Mouse (Mus musculus): ENCODE measurements around the gene Dll3. TPM values are rescaled to one million over a fixed set of nuclear protein-coding genes. Genes with fewer than 3 reads are reported as not detected.

The Dll3 gene
- polyA plus RNA-seq (2012; ENCODE audit: low replicate concordance): 0.29 and 0.88 TPM in 2 replicates

DNA sequence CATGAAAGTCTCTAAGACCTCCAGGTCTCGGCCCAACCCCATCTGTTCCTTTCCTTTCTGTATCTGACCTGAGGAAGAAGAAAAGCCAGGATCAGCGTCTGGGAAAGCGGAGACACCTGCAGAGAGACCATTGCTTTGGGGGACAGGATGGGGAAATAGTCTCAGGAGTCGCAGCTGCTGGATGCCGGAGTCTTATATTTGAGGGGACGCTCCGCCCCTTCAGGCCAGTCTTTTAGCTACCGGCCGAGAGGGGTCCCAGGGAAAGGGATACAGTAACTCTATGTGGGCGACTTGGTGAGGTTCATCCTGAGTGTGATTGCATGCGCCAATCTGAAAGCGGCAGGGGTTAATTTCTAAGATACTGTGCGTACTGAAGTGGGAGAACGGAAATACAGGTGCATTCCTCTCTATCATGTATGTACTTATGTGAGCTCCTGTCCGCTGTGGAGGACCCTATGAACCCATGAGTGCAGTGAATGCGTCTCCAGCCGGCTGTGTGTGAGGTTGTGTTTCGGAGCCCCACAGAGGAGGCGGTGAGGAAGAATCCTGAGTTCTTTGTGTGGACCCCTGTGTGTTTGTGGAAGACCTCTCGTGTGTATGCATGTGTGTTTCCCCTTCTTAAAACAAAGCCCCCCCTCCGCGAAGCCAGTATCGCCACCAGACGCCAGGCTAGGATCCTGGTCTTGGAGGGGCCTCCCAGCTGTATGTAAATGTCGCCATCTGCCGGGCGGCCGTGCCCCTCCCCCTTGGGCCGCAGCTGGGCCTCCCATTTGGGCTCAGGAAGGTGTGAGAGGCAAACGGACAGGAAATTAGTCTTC is at the start of gene Dll3:
Gene Dll3, minus strand, starts transcription at position 623 of the 818 bp plus-strand sequence.

DNA sequence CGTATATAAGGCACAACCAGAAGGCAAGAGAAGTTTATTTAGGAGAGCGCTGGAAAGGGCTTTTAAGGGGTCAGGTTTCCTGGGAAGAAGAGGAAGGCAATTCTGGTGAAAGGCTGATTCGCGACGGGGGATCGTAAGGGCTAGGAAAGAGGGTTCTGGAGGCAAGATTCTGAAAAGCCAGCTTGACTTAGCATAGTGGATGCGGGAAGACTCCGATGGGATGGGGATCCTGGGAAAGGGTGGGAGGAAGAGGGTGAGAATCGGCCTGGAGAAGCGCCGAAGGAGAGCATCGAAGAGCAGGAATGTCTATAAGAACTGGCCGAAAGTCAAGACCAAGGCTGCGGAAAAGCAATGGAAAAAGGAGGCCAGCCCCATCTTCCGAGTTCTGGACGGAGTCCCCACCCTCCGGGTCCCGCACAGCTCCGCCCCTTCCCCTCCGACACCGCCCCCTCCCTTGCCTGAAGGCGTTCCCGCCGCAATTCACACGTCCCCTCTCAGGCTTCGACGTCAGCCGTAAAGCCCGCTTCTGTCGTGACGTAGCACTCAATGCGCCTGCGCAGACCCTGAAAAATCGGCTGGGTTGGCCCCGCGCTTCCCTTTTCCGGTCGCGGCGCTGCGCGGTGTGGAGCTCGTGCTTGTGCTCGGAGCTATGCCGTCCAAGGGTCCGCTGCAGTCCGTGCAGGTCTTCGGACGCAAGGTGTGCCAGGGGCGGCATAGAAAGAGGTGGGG is 48.3 kb upstream of the Dll3 start, which contains the start of gene Rps16:
Gene Rps16, plus strand, starts transcription at position 498 of the 729 bp plus-strand sequence.

DNA sequence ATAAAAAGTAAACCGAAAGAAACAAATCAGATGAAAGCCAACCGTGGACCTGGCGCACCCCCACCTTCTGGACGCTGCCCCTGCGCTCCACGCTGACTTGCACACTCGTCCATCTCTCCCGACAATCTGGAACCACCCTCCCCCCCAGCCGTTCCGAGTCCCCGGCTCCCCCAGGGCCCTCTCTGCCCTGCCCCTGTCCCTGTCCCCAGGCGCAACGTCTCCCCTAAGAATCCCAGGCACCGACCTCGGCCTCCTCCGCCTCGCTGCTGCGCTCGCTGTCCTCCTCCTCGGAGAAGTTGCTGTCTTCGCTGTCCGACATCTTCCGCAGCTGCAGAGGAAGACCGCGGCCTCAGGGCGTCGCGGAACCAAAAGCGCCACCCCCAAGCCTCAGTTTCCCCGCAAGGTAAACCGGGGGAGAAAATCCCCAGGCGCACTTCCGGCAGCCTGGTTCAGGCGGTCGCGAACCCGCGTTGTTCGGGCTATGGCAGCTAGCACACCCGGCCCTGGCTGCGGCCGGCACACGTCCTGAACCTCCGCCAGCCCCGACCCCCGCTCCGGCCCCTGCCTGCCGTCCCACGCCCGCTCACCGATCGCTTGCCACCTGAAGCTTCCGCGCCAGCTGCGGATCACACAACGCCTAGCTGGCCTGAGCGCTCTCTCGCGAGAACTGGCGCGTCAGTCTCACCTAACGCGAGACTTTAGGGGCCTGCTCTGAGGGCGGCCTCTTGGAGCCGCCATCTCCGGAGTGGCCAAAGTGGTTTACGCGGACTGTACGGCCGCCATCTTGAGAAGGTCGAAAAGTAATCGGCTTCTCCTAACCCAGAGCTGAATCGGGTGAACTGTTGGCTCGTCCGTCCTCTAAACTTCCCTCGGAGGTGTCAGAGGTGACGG is 36.3 kb upstream of the Dll3 start, which contains the start of gene Supt5:
Gene Supt5, minus strand, starts transcription at position 639 of the 891 bp plus-strand sequence.

DNA sequence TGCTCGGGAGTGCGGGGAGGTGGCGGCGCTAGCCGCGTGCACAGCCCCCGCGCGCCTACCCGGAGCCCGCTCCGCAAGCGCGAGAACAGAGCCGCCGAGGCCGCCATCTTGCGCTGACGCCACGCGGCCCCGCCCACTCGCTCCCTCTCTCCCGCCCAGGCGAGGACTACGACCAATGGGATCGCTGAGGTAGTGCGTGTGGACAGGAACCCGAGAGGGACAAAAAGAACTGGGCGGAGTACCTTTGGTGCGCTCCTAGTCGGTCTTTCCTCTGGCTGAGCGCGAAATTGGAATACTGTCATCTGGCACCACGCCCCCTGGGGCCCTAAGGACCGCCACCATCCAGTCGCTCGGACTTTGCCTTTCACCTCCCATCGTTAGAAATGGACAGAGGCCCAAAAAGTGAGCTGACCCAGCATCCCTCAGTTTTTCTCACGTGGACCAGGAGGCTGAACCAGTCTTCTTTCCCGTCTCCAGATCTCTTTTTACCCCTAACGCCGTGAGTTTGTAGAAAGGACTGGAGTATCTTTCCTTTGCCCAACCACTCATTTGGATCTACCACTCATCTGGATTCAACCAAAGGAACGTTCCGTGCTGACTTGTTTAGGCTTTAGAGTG is 10.0 kb upstream of the Dll3 start, which contains the start of gene Timm50:
Gene Timm50, minus strand, starts transcription at position 147 of the 618 bp plus-strand sequence.

DNA sequence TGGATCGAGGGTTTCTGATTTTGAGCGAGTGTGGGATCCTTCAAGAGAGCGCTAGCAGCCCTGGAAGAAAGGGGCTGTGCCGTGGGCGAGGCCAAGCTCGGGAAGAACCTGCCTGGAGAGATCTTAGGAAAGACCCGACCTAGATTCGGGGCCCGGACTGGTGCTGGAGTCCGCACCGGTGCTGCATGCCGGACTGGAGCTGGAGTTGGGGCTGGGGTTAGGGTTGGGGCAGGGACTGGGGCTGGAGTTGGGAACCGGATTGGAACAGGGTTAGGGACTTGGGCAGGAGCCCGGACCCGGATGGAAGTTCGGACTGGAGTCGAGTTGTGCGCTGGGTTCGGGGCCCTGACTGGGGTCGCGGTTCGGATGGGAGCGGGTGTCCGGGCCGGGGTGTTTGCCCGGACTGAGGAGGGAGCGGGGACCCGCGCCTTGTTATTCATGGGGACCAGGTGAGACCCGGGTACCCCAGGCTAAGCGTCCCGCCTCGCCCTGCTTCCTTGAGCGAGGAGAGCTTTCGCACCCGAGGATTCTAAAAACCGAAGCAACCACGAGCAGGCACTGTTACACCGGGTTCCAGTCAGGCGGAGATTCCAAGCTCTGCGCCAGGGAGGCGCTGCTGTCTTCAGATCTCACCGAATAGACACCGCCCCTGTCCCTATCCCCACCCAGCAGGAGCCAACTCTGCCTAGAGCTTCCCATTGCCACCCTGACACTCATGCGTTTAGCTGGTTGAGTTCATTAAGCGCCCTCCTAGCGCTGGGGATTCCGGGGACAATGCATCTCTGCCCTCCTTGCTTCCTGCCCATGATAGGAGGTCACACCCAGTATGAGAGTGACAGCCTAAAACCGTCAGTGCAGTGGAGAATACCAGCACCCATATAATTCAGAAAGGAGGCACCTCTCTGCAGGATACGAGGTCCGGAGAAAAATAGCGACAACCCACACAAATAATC is 11.1 kb downstream of the Dll3 start, which contains the start of gene Selenov:
Gene Selenov, minus strand, starts transcription at position 549 of the 953 bp plus-strand sequence.

DNA sequence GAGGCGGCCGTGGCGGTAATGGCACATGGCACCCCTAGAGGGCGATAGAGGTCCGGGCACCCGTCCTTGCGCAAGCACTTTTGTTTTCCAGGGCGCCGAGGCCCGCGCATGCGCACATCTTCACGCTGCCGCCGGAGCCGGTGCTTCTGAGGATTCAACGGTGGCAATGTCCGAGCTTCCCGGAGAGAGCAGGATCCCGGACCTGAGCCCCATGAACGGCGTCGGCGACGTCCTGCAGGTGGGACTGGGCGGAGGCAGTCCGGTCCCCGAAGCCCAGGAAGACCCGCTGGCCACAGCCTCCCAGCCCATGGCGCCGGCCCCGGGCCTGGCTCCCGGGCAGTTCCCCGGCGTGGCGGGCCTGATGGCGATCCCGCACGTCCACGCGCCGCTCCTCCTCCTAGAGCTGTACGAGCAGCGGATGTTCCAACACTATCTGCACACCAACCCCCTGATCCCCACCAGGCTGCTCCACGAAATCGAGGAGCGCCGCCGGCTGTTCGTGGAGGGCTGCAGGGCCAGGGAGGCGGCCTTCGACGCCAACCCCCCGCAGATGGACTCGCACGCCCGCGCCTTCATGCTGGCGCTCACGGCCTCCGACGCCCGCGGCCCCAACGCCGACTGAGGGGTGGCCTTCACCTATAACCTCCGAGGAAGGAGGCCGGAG is 24.3 kb downstream of the Dll3 start, which contains the start of gene Eid2b:
Gene Eid2b, plus strand, starts transcription at position 125 of the 664 bp plus-strand sequence.

DNA sequence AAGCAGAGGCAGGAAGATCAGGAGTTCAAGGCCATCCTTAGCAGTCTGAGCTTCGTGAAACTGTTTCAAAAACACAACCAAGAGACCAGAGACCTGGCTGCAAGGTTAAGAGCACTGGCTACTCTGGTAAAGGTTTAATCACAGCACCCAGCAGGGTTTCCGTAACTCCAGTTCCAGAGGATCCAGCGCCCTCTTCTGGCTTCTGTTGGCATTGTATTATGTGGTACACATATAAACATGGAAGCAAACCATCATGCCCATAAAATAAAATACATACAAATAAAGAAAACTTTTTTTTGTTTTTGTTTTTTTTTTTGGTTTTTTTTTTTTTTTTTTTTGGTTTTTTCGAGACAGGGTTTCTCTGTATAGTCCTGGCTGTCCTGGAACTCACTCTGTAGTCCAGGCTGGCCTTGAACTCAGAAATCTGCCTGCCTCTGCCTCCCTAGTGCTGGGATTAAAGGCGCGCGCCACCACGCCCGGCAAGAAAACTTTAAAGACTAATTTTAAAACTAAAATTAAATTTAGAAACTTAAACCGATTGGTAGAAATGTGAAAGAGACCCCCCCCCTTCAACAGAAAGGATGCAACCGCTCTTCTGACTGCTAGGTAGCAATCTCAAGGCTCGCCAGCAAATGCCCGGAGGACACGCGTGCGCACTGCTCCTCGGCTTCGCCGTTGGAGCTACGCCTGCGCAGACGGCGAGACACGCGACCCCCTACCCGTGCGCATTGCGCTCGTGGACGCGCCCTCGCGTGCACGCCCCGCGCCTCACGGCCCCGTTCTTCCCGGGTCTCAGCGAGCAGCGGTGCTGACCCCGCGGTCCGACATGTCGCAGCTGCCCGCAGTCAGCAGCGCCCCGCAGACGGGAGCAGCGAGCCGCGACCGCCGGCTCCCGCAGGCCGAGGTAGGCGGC is 34.7 kb downstream of the Dll3 start, which contains the start of gene Eid2:
Gene Eid2, plus strand, starts transcription at position 753 of the 913 bp plus-strand sequence.

Other genes with a start within 250 kb of the Dll3 start
- 0.05 TPM in 1 of 2 replicates, not detected in the other for gene Fcgbp, start 231.0 kb downstream of the Dll3 start, polyA plus RNA-seq (2012; ENCODE audit: low replicate concordance)
- 0.05 TPM in 1 of 2 replicates, not detected in the other for gene 9530053A07Rik, start 172.8 kb downstream of the Dll3 start, polyA plus RNA-seq (2012; ENCODE audit: low replicate concordance)
- gene Fbl, start 132.5 kb downstream of the Dll3 start, polyA plus RNA-seq (2012; ENCODE audit: low replicate concordance): 174 and 407 TPM in 2 replicates
- gene Dyrk1b, start 122.8 kb downstream of the Dll3 start, polyA plus RNA-seq (2012; ENCODE audit: low replicate concordance): 77.0 and 127 TPM in 2 replicates
- gene Eid2, start 34.4 kb downstream of the Dll3 start, polyA plus RNA-seq (2012; ENCODE audit: low replicate concordance): 2.2 and 4.9 TPM in 2 replicates
- 4.1 and 13.4 TPM in 2 replicates for gene Eid2b, start 24.5 kb downstream of the Dll3 start, polyA plus RNA-seq (2012; ENCODE audit: low replicate concordance)
- gene Selenov, start 11.1 kb downstream of the Dll3 start, polyA plus RNA-seq (2012; ENCODE audit: low replicate concordance): not detected in 2 replicates
- gene Timm50, start 9.8 kb upstream of the Dll3 start, polyA plus RNA-seq (2012; ENCODE audit: low replicate concordance): 282 and 375 TPM in 2 replicates
- 77.8 and 132 TPM in 2 replicates for gene Supt5, start 36.5 kb upstream of the Dll3 start, polyA plus RNA-seq (2012; ENCODE audit: low replicate concordance)
- gene Rps16, start 48.4 kb upstream of the Dll3 start, polyA plus RNA-seq (2012; ENCODE audit: low replicate concordance): 186 and 1,166 TPM in 2 replicates
- 33.7 and 46.3 TPM in 2 replicates for gene Plekhg2, start 70.4 kb upstream of the Dll3 start, polyA plus RNA-seq (2012; ENCODE audit: low replicate concordance)
- gene Zfp36, start 78.0 kb upstream of the Dll3 start, polyA plus RNA-seq (2012; ENCODE audit: low replicate concordance): 121 and 173 TPM in 2 replicates
- gene Med29, start 90.5 kb upstream of the Dll3 start, polyA plus RNA-seq (2012; ENCODE audit: low replicate concordance): 11.5 and 21.2 TPM in 2 replicates
- gene Paf1, start 90.7 kb upstream of the Dll3 start, polyA plus RNA-seq (2012; ENCODE audit: low replicate concordance): 69.3 and 112 TPM in 2 replicates
- 0.46 and 2.5 TPM in 2 replicates for gene Gmfg, start 135.2 kb upstream of the Dll3 start, polyA plus RNA-seq (2012; ENCODE audit: low replicate concordance)
- gene Lrfn1, start 149.7 kb upstream of the Dll3 start, polyA plus RNA-seq (2012; ENCODE audit: low replicate concordance): 0.54 and 0.84 TPM in 2 replicates
- not detected in 2 replicates for gene Ifnl2, start 208.2 kb upstream of the Dll3 start, polyA plus RNA-seq (2012; ENCODE audit: low replicate concordance)
- not detected in 2 replicates for gene Ifnl3, start 220.6 kb upstream of the Dll3 start, polyA plus RNA-seq (2012; ENCODE audit: low replicate concordance)
- not detected in 2 replicates for gene Sycn, start 238.6 kb upstream of the Dll3 start, polyA plus RNA-seq (2012; ENCODE audit: low replicate concordance)
- gene Nccrp1, start 245.0 kb upstream of the Dll3 start, polyA plus RNA-seq (2012; ENCODE audit: low replicate concordance): 0.15 and 0.30 TPM in 2 replicates